Mouse (Mus musculus) thymus, postnatal 0 days (tissue): ENCODE measurements around the gene Cebpb. TPM values are rescaled to one million over a fixed set of nuclear protein-coding genes. Genes with fewer than 3 reads are reported as not detected.

Experiments used
- DNase-seq: peaks from one replicate; pipeline ENCODE4 v3.0.0-alpha.2; 2015; ENCODE audit warnings: low spot score
- polyA plus RNA-seq: library from polyadenylated mRNA; unstranded; fragments of >200 nt; fragmentation: Nextera tagmentation; extraction: Ambion mirVana; gene quantifications from 2 replicates; pipeline ENCODE4 v1.2.1, GENCODE M21; 2015

The Cebpb gene
- polyA plus RNA-seq, 1 experiment from 2014 or later, result 7.8 TPM

GRCm38 (mm10) chr2:167665972-167666713, 22.6 kb upstream of the Cebpb start:
- DNase-seq, result no peak

GRCm38 (mm10) chr2:167668426-167668825, 20.3 kb upstream of the Cebpb start:
- no peak for DNase-seq

- DNase-seq, result no peak
Measured at GRCm38 (mm10) chr2:167669398-167669797, 19.3 kb upstream of the Cebpb start.

GRCm38 (mm10) chr2:167671101-167671633, 17.5 kb upstream of the Cebpb start:
- DNase-seq, result no peak

- DNase-seq, result peak; percentile 75
Measured at GRCm38 (mm10) chr2:167672212-167672685, 16.5 kb upstream of the Cebpb start.

GRCm38 (mm10) chr2:167675120-167675909, 13.4 kb upstream of the Cebpb start:
- peak; percentile 58 for DNase-seq

- DNase-seq, result peak; percentile 37
Measured at GRCm38 (mm10) chr2:167678600-167678999, 10.1 kb upstream of the Cebpb start.

GRCm38 (mm10) chr2:167679902-167680430, 8.7 kb upstream of the Cebpb start:
- peak; percentile 91 for DNase-seq

GRCm38 (mm10) chr2:167680657-167681056, 8.1 kb upstream of the Cebpb start:
- peak; percentile 79 for DNase-seq

GRCm38 (mm10) chr2:167683721-167684120, 5.0 kb upstream of the Cebpb start:
- DNase-seq, result no peak

- DNase-seq, result peak; percentile 93
Measured at GRCm38 (mm10) chr2:167685137-167685536, 3.6 kb upstream of the Cebpb start.

GRCm38 (mm10) chr2:167685865-167686264, 2.9 kb upstream of the Cebpb start:
- DNase-seq, result no peak

- DNase-seq, result no peak
Measured at GRCm38 (mm10) chr2:167686382-167687249, 2.1 kb upstream of the Cebpb start.

- DNase-seq, result no peak
Measured at GRCm38 (mm10) chr2:167687250-167687586, 1.5 kb upstream of the Cebpb start.

GRCm38 (mm10) chr2:167687651-167688101, 1.0 kb upstream of the Cebpb start:
- no peak for DNase-seq

GRCm38 (mm10) chr2:167688126-167688497, 603 bp upstream of the Cebpb start:
- DNase-seq, result peak; percentile 19

GRCm38 (mm10) chr2:167689501-167690218, 945 bp downstream of the Cebpb start, which contains the start of gene Tmem189:
Gene Tmem189, minus strand, starts transcription at chr2:167689822.
- DNase-seq, result peak; percentile 79

GRCm38 (mm10) chr2:167690219-167690961, 1.7 kb downstream of the Cebpb start:
- DNase-seq, result no peak

- no peak for DNase-seq
Measured at GRCm38 (mm10) chr2:167690962-167691311, 2.2 kb downstream of the Cebpb start.

- no peak for DNase-seq
Measured at GRCm38 (mm10) chr2:167691410-167691809, 2.7 kb downstream of the Cebpb start.
